Mouse (Mus musculus) kidney, postnatal 0 days (tissue): ENCODE measurements at regions not wholly inside any gene's neighbourhood (a gene's known extent, or its start where the extent isn't known, plus 50 kb on each side); places are given as distances from the start of the nearest gene placed in this dataset.

Experiments used
- ATAC-seq: fragments of 200-750 bp; cut with Nextera tagmentation; replicated peaks from 2 replicates; pipeline ENCODE4 v1.8.0; 2017; ENCODE audit warnings: low read depth, moderate number of reproducible peaks, moderate TSS enrichment, moderate library complexity; ENCODE audit not compliant: low FRiP score
- DNase-seq: peaks from one replicate; pipeline ENCODE4 v3.0.0-alpha.2; 2016; ENCODE audit warnings: low spot score
- H3K27ac ChIP-seq: fragments of 300-500 bp; sonication (generic); 2 replicates; pipeline ENCODE4 v1.5.1; 2014; ENCODE audit warnings: mild to moderate bottlenecking
- H3K27me3 ChIP-seq: fragments of 300-500 bp; sonication (generic); 2 replicates; pipeline ENCODE4 v1.6.1; 2014; ENCODE audit warnings: low read length, mixed read lengths; ENCODE audit not compliant: insufficient read depth
- H3K36me3 ChIP-seq: fragments of 300-500 bp; sonication (generic); 2 replicates; pipeline ENCODE4 v1.6.1; 2014; ENCODE audit warnings: low read length, mixed read lengths; ENCODE audit not compliant: insufficient read depth
- H3K4me1 ChIP-seq: fragments of 300-500 bp; sonication (generic); replicated peaks from 2 replicates; pipeline ENCODE4 v1.6.1; 2014; ENCODE audit warnings: antibody characterized with exemption, low read length, mixed read lengths; ENCODE audit not compliant: insufficient read depth
- H3K4me2 ChIP-seq: fragments of 300-500 bp; sonication (generic); 2 replicates; pipeline ENCODE4 v1.6.1; 2014; ENCODE audit warnings: mild to moderate bottlenecking, low read length, moderate library complexity, mixed read lengths
- H3K4me3 ChIP-seq: fragments of 300-500 bp; sonication (generic); replicated peaks from 2 replicates; pipeline ENCODE4 v1.5.1; 2014; ENCODE audit warnings: low read depth, low read length
- H3K9ac ChIP-seq: fragments of 300-500 bp; sonication (generic); 2 replicates; pipeline ENCODE4 v1.6.1; 2014; ENCODE audit warnings: low read depth, low read length
- H3K9me3 ChIP-seq: fragments of 300-500 bp; sonication (generic); replicated peaks from 2 replicates; pipeline ENCODE4 v1.6.1; 2016; ENCODE audit warnings: low read length, inconsistent platforms, mixed read lengths
- CTCF ChIP-seq: IDR thresholded peaks from 2 replicates; pipeline ENCODE4 v1.5.1; 2016; ENCODE audit warnings: antibody characterized with exemption, low read depth, mild to moderate bottlenecking, moderate library complexity
- WGBS: fragments of 180-500 bp; shearing (Covaris S2); extraction: QIAGEN DNeasy Blood & Tissue Kit; methylation state at CpG from one replicate; pipeline ENCODE4 v1.1.7; 2014; 5-methylcytosine and 5-hydroxymethylcytosine counted together

- no peak for TF ChIP-seq CTCF
- Histone ChIP-seq H3K4me1 (no peaks in the 10 kb centered on the region), H3K27me3 (no peaks in the 10 kb centered on the region), H3K4me2 (no peak overlapping the region), H3K9ac (no peak overlapping the region), H3K36me3 (no peaks in the 10 kb centered on the region), H3K4me3 (no peak overlapping the region), H3K27ac (no peak overlapping the region), H3K9me3 (no peaks in the 10 kb centered on the region)
- DNase-seq = no peak
- 72% methylated on average over 1 of the region's 1 CpGs for WGBS
- ATAC-seq = no peak
These were observed 311.1 kb downstream of the Serpinb8 start for GRCm38 (mm10) chr1:107900913-107901312.

- H3K27me3 ChIP-seq = no peaks in the 10 kb centered on the region
- H3K36me3 ChIP-seq = no peaks in the 10 kb centered on the region
- H3K9me3 ChIP-seq = no peaks in the 10 kb centered on the region
- H3K4me3 ChIP-seq = no peak overlapping the region
- H3K27ac ChIP-seq = no peak overlapping the region
- H3K4me2 ChIP-seq = 0 out of 2 replicates have a peak overlapping the region, but pooled peaks have one; percentile 18
- H3K9ac ChIP-seq = no peak overlapping the region
- no peak for ATAC-seq
- peaks cover 3% of the 10 kb centered on the region; the same call in 1 of the 2 replicates for H3K4me1 ChIP-seq
- peak; percentile 59 for DNase-seq
- 17% methylated on average over 4 of the region's 4 CpGs for WGBS
- no peak for TF ChIP-seq CTCF
These were observed 318.6 kb downstream of the Serpinb8 start for GRCm38 (mm10) chr1:107908236-107909063.

- H3K9ac ChIP-seq = no peak overlapping the region
- no peak for ATAC-seq
- no peaks in the 10 kb centered on the region for H3K9me3 ChIP-seq
- no peak for TF ChIP-seq CTCF
- WGBS = 11% methylated on average over 7 of the region's 7 CpGs
- DNase-seq = peak; percentile 36
- 0 out of 2 replicates have a peak, but pooled peaks cover 11% of the 10 kb centered on the region for H3K4me1 ChIP-seq
- H3K4me2 ChIP-seq = no peak overlapping the region
- H3K4me3 ChIP-seq = no peak overlapping the region
- no peaks in the 10 kb centered on the region for H3K36me3 ChIP-seq
- no peaks in the 10 kb centered on the region for H3K27me3 ChIP-seq
- no peak overlapping the region; the same call in 1 of the 2 replicates for H3K27ac ChIP-seq
These were observed 325.1 kb downstream of the Serpinb8 start for GRCm38 (mm10) chr1:107914671-107915590.

- H3K9me3 ChIP-seq = no peaks in the 10 kb centered on the region
- 0 out of 2 replicates have a peak, but pooled peaks cover 11% of the 10 kb centered on the region for H3K4me1 ChIP-seq
- DNase-seq (peak; percentile 22), ATAC-seq (no peak)
- H3K27ac ChIP-seq = no peak overlapping the region
- no peak overlapping the region for H3K4me3 ChIP-seq
- H3K36me3 ChIP-seq = no peaks in the 10 kb centered on the region
- H3K9ac ChIP-seq = no peak overlapping the region
- 10% methylated on average over 5 of the region's 5 CpGs for WGBS
- no peak for TF ChIP-seq CTCF
- H3K4me2 ChIP-seq = no peak overlapping the region
- H3K27me3 ChIP-seq = no peaks in the 10 kb centered on the region
These were observed 327.2 kb downstream of the Serpinb8 start for GRCm38 (mm10) chr1:107917037-107917436.

GRCm38 (mm10) chr1:107941601-107942270 lies 351.9 kb downstream of the Serpinb8 start:
- DNase-seq = no peak
- Histone ChIP-seq H3K27me3 (no peaks in the 10 kb centered on the region), H3K4me1 (no peaks in the 10 kb centered on the region), H3K4me2 (no peak overlapping the region), H3K36me3 (no peaks in the 10 kb centered on the region), H3K4me3 (no peak overlapping the region), H3K9ac (no peak overlapping the region), H3K27ac (no peak overlapping the region), H3K9me3 (no peaks in the 10 kb centered on the region)
- ATAC-seq = no peak
- TF ChIP-seq CTCF = no peak
- 52% methylated on average over 5 of the region's 5 CpGs for WGBS
